Mouse (Mus musculus): ENCODE results near the gene Usp44.

Gene Usp44

DNA sequence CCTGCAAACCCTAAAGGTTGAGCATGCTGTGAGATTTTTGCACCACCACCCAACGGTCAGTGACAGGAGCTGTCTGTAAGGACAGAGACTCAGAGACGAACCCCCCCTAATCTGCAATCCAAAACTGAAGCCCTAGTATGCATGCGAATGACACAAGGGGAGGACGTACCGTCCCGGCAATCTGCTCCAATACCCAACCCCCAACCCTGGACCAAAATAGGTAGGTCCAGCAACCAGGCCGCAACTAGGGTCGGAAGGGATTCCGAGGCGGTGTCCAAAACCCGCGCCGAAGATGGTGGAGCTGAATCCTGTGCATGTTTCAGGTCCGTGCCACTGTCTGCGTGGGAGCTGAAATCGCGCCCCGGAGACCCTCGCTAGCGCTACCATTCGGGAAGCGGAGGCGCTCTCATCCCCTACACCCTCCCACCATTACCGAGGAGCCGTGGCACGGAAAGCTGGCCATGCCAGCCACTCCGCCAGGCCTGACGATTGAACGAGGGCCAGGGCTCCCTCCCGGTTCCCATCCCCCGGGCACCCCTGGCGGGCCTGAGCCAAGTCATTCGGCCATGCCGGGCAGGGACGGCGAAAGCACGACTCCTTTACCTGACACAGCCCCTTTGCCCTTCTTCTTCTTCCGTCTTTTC lies 57.7 kb downstream of the Usp44 start:
- POLR2A ChIA-PET, result interaction anchor here in 3 of 4 experiments (0.5 to 1.7 kb wide), 7 partner anchors 8 to 1030 kb away, joined by 3 to 6 read pairs (median 4); partner anchors contain the start of genes Fgd6 (in 1 of the 3) and Vezt (in 1 of the 3)
- CTCF ChIA-PET, result interaction anchor here in 3 of 4 experiments (0.6 to 1.7 kb wide), 5 partner anchors 59 to 149 kb away, joined by 3 to 6 read pairs (median 6); no protein-coding TSS in a partner anchor

DNA sequence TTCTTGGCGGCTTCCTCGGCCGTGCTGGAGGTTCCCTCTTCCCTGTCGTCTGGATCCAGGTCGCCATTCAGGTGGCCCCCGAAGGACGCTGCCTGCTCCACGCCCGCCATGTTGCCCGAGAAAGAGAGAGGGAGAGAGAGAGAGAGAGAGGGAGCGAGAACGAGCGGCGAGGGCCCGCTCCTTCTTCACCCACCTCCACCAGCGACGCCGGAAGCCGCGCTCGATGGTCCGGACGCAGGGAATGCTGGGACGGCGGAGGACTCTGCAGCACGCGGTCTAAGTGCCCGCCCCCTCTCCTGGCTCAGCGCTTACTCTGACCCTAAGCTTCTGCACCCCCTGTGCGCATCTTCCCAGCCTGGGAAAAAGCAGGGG lies 58.2 kb downstream of the Usp44 start:
- ChIA-PET CTCF (interaction anchor here in 3 of 4 experiments (0.6 to 1.7 kb wide), 5 partner anchors 60 to 466 kb away, joined by 3 to 6 read pairs (median 4); no protein-coding TSS in a partner anchor), POLR2A (interaction anchor here in 3 of 4 experiments (0.5 to 1.7 kb wide), 7 partner anchors 9 to 146 kb away, joined by 3 to 6 read pairs (median 4); partner anchors contain the start of genes Fgd6 (in 1 of the 3) and Vezt (in 1 of the 3))

DNA sequence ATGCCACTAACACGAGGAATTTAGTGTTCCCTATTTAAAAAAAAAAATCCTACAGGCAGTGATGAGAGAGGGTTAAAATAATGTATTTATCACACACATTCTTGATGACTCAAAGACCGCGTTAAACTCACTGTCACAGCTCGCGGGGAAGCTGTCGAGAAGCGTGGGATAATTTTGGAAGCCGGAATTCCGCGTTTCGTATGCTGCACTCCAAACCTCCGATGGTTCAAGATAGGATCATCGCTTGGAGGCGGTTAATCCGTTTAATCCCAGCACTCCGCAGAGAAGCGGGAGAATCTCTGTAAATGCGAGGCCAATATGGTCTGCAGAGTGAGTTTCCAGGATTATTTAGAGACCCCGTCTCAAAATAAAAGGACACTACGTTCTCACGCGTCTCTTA lies 58.6 kb downstream of the Usp44 start:
- POLR2A ChIA-PET, result interaction anchor here in 2 of 4 experiments (0.6 to 1.7 kb wide), 6 partner anchors 10 to 312 kb away, joined by 3 to 5 read pairs (median 4); partner anchors contain the start of genes Fgd6 (in 1 of the 2) and Vezt (in 1 of the 2)

DNA sequence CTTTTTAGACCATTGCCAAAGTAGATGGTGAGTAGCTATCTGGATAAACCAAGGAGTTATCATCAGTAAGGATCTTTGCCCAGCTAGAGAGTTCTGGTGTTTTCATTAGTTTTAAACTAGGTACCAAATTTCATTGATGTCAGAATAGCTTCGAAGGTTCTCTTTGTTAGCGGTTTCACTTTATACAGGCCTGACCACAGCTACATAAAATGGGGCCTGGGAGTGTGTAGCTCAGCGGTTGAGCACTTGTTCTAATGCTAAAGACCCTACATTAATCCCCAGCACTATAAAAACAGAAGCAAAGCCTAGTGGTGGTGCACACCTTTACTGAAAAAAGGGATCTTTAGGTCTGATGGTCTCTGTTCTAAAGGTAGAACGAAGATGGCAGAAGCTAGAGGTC lies 59.2 kb downstream of the Usp44 start:
- POLR2A ChIA-PET, result interaction anchor here in 2 of 4 experiments (0.6 to 1.4 kb wide), 4 partner anchors 9 to 313 kb away, joined by 3 to 5 read pairs (median 4); no protein-coding TSS in a partner anchor

More for the DNA sequence above, 58.6 kb downstream of the Usp44 start:
- CTCF ChIA-PET, result interaction anchor here in 3 of 4 experiments (0.6 to 1.7 kb wide), 6 partner anchors 60 to 466 kb away, joined by 3 to 6 read pairs (median 4); no protein-coding TSS in a partner anchor

DNA sequence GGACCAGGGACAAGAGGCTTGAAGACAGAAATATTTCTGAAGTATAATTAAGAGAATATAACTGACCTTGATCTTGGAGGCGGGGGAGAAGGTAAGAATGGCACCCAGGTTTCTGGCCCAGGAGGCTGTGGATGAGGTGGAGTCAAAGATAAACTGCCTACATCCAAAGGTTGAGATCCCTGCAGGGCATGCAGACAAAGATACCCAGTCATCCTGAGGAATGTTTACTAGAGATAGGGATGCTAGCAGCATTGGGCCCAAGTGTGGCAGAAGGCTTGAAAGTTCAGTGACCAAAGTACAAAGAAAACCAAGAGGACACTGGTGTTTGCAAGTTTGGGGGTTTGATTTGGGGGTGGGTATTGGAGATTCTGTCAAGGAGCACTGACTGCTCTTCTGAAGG lies 59.7 kb downstream of the Usp44 start:
- ChIA-PET CTCF (interaction anchor here in 3 of 4 experiments (0.6 to 1.7 kb wide), 4 partner anchors 72 to 233 kb away, joined by 3 to 6 read pairs (median 3); no protein-coding TSS in a partner anchor), POLR2A (interaction anchor here in 1 of 4 experiments (1.0 kb wide), 1 partner anchor 16 kb away, joined by 3 read pairs; no protein-coding TSS in a partner anchor)

More for the DNA sequence above, 59.2 kb downstream of the Usp44 start:
- CTCF ChIA-PET, result interaction anchor here in 3 of 4 experiments (0.6 to 1.7 kb wide), 4 partner anchors 72 to 465 kb away, joined by 3 to 6 read pairs (median 4); no protein-coding TSS in a partner anchor

DNA sequence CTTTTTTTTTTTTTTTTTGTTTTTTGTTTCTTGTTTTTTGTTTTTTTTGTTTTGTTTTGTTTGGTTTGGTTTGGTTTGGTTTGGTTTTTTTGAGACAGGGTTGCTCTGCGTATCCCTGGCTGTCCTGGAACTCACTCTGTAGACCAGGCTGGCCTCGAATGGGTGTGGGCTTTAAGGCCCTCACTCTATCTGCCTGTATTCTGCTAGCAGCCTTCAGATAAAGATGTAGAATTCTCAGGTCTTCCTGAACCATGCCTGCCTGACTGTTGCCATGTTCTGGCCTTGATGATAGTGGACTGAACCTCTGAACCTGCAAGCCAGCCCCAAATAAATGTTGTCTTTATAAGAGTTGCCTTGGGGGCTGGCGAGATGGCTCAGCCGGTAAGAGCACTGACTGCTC lies 61.2 kb downstream of the Usp44 start:
- POLR2A ChIA-PET, result interaction anchor here in 1 of 4 experiments (1.3 kb wide), 1 partner anchor 9 kb away, joined by 3 read pairs; no protein-coding TSS in a partner anchor
- CTCF ChIA-PET, result interaction anchor here in 1 of 4 experiments (0.6 kb wide), 1 partner anchor 24 kb away, joined by 3 read pairs; no protein-coding TSS in a partner anchor

DNA sequence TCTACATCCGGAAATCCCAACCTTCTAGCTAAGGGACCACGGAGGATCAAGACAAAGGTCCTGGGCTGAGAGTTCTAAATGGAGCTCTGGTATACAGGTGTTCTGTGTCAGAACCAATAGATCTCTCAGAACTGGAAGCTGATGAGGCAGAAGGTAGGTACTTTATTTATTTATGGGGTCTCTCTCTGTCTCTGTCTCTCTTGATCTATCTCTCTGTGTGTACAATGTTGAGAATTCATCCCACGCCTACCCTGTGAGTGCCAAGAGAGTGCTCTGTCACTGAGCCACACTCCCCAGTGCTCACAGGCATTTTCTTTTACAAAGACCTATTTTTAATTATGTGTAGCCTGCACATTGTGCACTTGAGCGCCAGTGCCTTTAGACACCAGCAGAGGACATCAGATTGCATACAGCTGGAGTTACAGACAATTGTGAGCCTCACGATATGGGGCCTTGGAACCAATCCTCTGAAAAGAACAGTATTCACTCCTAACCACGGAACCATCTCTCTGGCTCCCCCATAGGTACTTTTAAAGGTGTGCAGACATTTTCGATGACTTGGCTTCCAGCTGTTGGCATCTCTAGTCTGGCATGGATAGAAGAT lies 65.8 kb downstream of the Usp44 start, which contains the start of gene Metap2:
Metap2 (minus strand) TSS at position 51 of the 604 bp plus-strand sequence.
- CTCF ChIA-PET, result no interaction called here
- POLR2A ChIA-PET, result no interaction called here

DNA sequence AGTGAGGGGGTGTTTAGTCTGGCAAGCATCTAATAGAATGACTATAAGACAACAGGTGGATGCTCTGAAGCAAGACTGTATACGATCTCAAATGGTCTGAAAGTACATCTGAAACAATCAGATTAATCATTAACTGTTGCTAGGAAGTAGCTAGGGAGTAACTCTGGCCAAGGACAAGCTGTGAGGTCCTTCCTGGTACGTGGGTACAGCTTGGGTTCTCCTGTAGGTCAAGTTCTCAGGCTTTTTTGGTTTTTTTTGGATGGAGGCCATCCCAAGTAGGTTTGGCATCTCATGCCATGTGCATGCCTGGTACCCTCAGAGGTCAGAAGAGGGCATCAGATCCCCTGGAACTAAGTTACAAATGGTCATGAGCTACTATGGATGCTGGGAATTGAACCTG lies 67.9 kb downstream of the Usp44 start:
- POLR2A ChIA-PET, result interaction anchor here in 1 of 4 experiments (1.7 kb wide), 1 partner anchor 9 kb away, joined by 5 read pairs; no protein-coding TSS in a partner anchor
- CTCF ChIA-PET, result no interaction called here

DNA sequence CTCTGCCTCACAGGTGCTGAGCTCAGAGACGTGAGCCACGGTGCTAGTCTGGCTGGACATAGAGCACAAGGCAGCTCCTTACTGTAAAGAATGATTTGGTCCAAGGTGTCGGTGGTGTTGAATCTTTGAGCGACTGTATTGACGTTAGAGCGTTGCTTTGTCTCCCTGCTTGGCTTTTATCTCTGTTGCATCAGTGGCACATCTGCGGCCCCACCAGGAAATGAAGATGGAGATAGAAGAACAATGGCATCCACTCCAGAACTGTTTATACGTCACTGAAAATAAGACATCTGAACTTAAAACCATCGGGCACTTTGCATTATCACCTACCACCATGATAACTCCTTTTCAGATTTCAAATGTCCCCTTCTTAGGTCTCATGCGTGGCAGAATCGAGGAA lies 68.6 kb downstream of the Usp44 start:
- ChIA-PET CTCF (no interaction called here), POLR2A (interaction anchor here in 1 of 4 experiments (1.7 kb wide), 1 partner anchor 10 kb away, joined by 5 read pairs; no protein-coding TSS in a partner anchor)

DNA sequence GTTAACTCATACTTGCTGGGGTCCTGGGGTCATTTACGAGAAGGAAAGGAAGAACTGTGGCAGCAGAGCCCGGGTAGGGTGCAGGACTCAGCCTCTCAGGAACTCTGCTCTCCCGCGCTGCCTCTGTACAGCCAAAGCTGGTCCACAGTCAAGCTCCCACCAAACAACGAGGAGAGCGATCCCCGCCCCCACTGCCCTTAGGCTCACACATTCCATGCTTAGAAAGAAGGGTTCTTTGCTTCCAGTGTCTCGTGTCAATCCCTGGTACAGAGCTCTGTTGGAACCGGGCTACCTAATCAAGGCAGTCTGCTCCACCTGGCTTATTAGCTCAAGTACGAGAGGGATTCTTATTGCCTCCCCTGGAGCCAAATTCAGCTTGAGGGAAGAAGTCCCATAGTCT lies 76.0 kb downstream of the Usp44 start:
- CTCF ChIA-PET, result no interaction called here
- POLR2A ChIA-PET, result interaction anchor here in 3 of 4 experiments (0.6 to 1.5 kb wide), 7 partner anchors 17 to 292 kb away, joined by 3 to 5 read pairs (median 3); partner anchors contain the start of genes Fgd6 (in 1 of the 3) and Vezt (in 1 of the 3)

Data from embryonic stem cell, embryonic (primary cell).